Mouse (Mus musculus): Measurements from ENCODE around the gene Olfr248. TPM values are rescaled to one million over a fixed set of nuclear protein-coding genes. Genes with fewer than 3 reads are reported as not detected.

The Olfr248 gene
- total RNA-seq (2015), result 0.52 and 0.54 TPM in 2 replicates
- total RNA-seq (2017), result not detected in 2 replicates

- ATAC-seq (replicated peaks; ENCODE audit: poor library complexity), result no peak
Measured at GRCm38 (mm10) chr1:174390746-174391145, at the start of gene Olfr248. TSS of gene Olfr248 (plus strand) at chr1:174391046.

GRCm38 (mm10) chr1:174353636-174354035 is 37.2 kb upstream of the Olfr248 start:
- peak; percentile 76 for ATAC-seq (replicated peaks; ENCODE audit: poor library complexity)

GRCm38 (mm10) chr1:174354640-174355039 is 36.2 kb upstream of the Olfr248 start:
- ATAC-seq (replicated peaks; ENCODE audit: poor library complexity), result peak; percentile 81

GRCm38 (mm10) chr1:174364882-174365451 is 25.9 kb upstream of the Olfr248 start, which contains the start of gene Olfr417:
TSS of gene Olfr417 (plus strand) at chr1:174365122.
- peak; percentile 89 for ATAC-seq (replicated peaks; ENCODE audit: poor library complexity)

GRCm38 (mm10) chr1:174373799-174374198 is 17.0 kb upstream of the Olfr248 start:
- peak; percentile 64 for ATAC-seq (replicated peaks; ENCODE audit: poor library complexity)

- ATAC-seq (replicated peaks; ENCODE audit: poor library complexity), result peak; percentile 64
Measured at GRCm38 (mm10) chr1:174422959-174423358, 32.1 kb downstream of the Olfr248 start.

GRCm38 (mm10) chr1:174423764-174424163 is 32.9 kb downstream of the Olfr248 start, which contains the start of gene Olfr414:
TSS of gene Olfr414 (plus strand) at chr1:174424064.
- no peak for ATAC-seq (replicated peaks; ENCODE audit: poor library complexity)

- ATAC-seq (replicated peaks; ENCODE audit: poor library complexity), result peak; percentile 54
Measured at GRCm38 (mm10) chr1:174426180-174426986, 35.5 kb downstream of the Olfr248 start.

- no peak for ATAC-seq (replicated peaks; ENCODE audit: poor library complexity)
Measured at GRCm38 (mm10) chr1:174427402-174427801, 36.6 kb downstream of the Olfr248 start.

GRCm38 (mm10) chr1:174428407-174428806 is 37.6 kb downstream of the Olfr248 start:
- peak; percentile 74 for ATAC-seq (replicated peaks; ENCODE audit: poor library complexity)

- peak; percentile 50; the same call in 1 of the 2 replicates for ATAC-seq (replicated peaks; ENCODE audit: poor library complexity)
Measured at GRCm38 (mm10) chr1:174434121-174434520, 43.3 kb downstream of the Olfr248 start.

Other genes with a start within 250 kb of the Olfr248 start
- gene Olfr420, start 235.4 kb upstream of the Olfr248 start, total RNA-seq (2015), result not detected in 2 replicates
- not detected in 2 replicates for gene Olfr420, start 235.4 kb upstream of the Olfr248 start, total RNA-seq (2017)
- 1.3 and 4.1 TPM in 2 replicates for gene Spta1, start 218.3 kb upstream of the Olfr248 start, total RNA-seq (2015)
- gene Spta1, start 218.3 kb upstream of the Olfr248 start, total RNA-seq (2017), result 5.9 and 9.9 TPM in 2 replicates
- gene Olfr419, start 139.0 kb upstream of the Olfr248 start, total RNA-seq (2015), result not detected in 2 replicates
- gene Olfr419, start 139.0 kb upstream of the Olfr248 start, total RNA-seq (2017), result not detected in 2 replicates
- gene Mptx1, start 60.5 kb upstream of the Olfr248 start, total RNA-seq (2015), result not detected in 2 replicates
- not detected in 2 replicates for gene Mptx1, start 60.5 kb upstream of the Olfr248 start, total RNA-seq (2017)
- gene Olfr417, start 25.9 kb upstream of the Olfr248 start, total RNA-seq (2015), result 0.42 and 2.4 TPM in 2 replicates
- gene Olfr417, start 25.9 kb upstream of the Olfr248 start, total RNA-seq (2017), result 0.44 and 0.67 TPM in 2 replicates
- 0.52 and 1.6 TPM in 2 replicates for gene Olfr414, start 33.0 kb downstream of the Olfr248 start, total RNA-seq (2015)
- 0.84 TPM in 1 of 2 replicates, not detected in the other for gene Olfr414, start 33.0 kb downstream of the Olfr248 start, total RNA-seq (2017)
- gene Olfr220, start 51.0 kb downstream of the Olfr248 start, total RNA-seq (2015), result not detected in 2 replicates
- not detected in 2 replicates for gene Olfr220, start 51.0 kb downstream of the Olfr248 start, total RNA-seq (2017)
- 0.37 TPM in 1 of 2 replicates, not detected in the other for gene Fmn2, start 110.8 kb downstream of the Olfr248 start, total RNA-seq (2015)
- not detected in 2 replicates for gene Fmn2, start 110.8 kb downstream of the Olfr248 start, total RNA-seq (2017)